Mouse (Mus musculus): ENCODE measurements at regions not wholly inside any gene's neighbourhood (a gene's known extent, or its start where the extent isn't known, plus 50 kb on each side); places are given as distances from the start of the nearest gene placed in this dataset.

DNA sequence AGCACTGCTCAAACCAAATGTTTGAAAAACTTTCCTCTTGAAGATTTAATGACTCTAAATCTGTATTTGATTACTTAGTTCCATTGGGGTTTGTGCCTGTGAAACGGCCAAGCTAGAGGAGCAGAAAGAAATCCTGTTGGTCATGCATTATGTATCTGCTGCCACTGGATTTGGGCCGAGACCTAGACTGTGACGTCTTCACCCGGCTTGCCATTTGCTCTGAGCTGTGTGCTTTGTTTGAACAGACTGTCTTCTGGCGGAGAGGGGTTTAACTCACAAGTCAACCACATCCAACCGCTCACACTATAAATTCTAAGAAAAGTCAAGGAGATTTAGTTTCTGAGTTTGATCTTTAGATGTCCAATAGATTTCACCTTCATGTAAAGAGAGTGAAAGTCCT, 503.6 kb downstream of the Nuf2 start:
- TF ChIP-seq CTCF (conservative IDR thresholded peaks at IDR 0.05; ENCODE audit: low read length) (no peak), POU5F1 (IDR thresholded peaks at IDR 0.05; ENCODE audit: borderline replicate concordance, low read length) (no peak)

Measured in E14TG2a.4 (cell line).